Mouse (Mus musculus): Measurements from ENCODE around the gene Hemk1.

- TF ChIP-seq CTCF (IDR thresholded peaks at IDR 0.05; ENCODE audit: borderline replicate concordance, insufficient read depth, low read length) (no peak), POLR2A (IDR thresholded peaks at IDR 0.05; ENCODE audit: low read depth, low read length) (no peak)
These were observed 42.5 kb downstream of the Hemk1 start for GRCm38 (mm10) chr9:107295616-107296015.

All from embryonic fibroblast, embryonic 13.5 days (primary cell).